Mouse (Mus musculus): Measurements from ENCODE around the gene Gm10778.
"Not testable (repeated sequence)": the region's sequence is repeated elsewhere in the genome, so short reads cannot be mapped to it uniquely, and the experiment has no call there.

DNA sequence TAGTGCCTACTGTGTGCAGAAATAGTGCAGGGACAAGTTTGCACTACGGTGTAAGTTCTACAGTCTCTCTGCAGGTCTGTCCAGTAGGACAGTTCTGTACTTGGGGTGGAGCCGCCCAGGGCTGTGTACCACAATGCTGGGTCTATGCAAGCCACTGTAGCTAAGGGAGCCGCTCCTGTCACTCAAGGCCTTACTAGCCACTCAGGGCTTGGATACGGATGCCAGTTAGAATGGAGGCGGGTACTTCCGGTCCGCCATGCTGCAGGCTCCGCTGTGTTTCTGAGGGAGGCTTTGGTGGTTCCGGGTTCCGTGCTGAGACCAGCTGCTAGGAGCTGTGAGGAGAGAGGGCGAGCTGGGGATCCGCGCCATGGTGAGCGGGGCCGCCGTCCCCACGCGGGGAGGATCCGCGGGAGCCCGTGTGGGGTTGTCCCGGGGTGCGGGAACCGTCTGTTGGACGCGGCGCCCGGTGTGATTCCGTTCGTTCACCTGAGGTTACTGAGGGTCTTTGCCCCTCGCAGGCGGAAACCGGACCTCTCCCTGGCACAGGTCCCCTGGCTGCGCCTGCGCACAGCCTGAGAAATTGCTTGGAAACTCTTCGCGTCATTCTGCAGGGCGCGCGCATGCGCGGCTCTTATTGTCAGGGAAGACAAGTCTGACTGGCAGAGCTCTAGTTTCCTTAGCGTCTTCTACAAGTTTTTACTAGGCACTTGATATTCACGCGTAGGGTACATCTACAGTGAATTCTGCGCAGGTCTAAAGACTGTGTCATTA, 55.9 kb downstream of the Gm10778 start, which contains the start of gene Zfp433:
- TF ChIP-seq CTCF (IDR thresholded peaks at IDR 0.05; ENCODE audit: extremely low read depth, insufficient read depth, insufficient read length, insufficient replicate concordance); POLR2A (IDR thresholded peaks at IDR 0.05; ENCODE audit: low read depth, low read length): not testable (repeated sequence)
